Mouse (Mus musculus): ENCODE results near the gene Kcnmb3.

DNA sequence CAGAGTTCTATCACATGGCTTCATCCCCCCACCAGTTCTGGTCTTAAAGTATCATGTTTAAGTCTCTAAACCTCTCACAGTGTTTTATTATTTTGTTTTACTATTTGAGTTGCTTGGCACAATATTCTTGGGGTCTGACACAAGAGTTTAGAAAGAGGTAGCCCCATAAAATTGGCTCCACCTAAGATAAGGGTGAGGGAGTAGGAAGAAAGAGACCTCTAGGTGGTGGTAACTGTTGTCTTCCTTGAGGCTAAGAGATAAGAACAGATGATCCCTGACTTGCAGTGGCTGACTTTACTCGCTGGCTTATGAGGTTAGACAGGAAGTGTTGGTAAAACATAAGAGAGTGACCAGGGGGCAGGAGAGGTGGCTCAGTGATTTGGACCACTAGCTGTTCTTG, 43.7 kb upstream of the Kcnmb3 start:
- TF ChIP-seq TAL1 (conservative IDR thresholded peaks at IDR 0.05; ENCODE audit: low read depth, low read length) (no peak), CTCF (IDR thresholded peaks at IDR 0.05; ENCODE audit: low read depth, low read length) (no peak), GATA1 (IDR thresholded peaks at IDR 0.05; ENCODE audit: borderline replicate concordance, low read length) (no peak), POLR2AphosphoS5 (IDR thresholded peaks at IDR 0.05; ENCODE audit: insufficient replicate concordance, low read depth, low read length) (no peak), GATA2 (IDR thresholded peaks at IDR 0.05; ENCODE audit: borderline replicate concordance, low read depth, low read length) (no peak)
